Mouse (Mus musculus) midbrain, embryonic 16.5 days (tissue): ENCODE measurements around the gene Btbd7. TPM values are rescaled to one million over a fixed set of nuclear protein-coding genes. Genes with fewer than 3 reads are reported as not detected.

Experiments used
- ATAC-seq: fragments of 200-750 bp; cut with Nextera tagmentation; 2 replicates; pipeline ENCODE4 v1.8.0; 2017; ENCODE audit warnings: moderate TSS enrichment
- H3K27ac ChIP-seq: fragments of 300-500 bp; sonication (generic); 2 replicates; pipeline ENCODE4 v1.5.1; 2014; ENCODE audit warnings: mild to moderate bottlenecking, low read length, mixed read lengths
- H3K27me3 ChIP-seq: fragments of 300-500 bp; sonication (generic); 2 replicates; pipeline ENCODE4 v1.6.1; 2014; ENCODE audit warnings: low read depth, low read length, mixed read lengths; ENCODE audit not compliant: control insufficient read depth, insufficient read depth
- H3K36me3 ChIP-seq: fragments of 300-500 bp; sonication (generic); 2 replicates; pipeline ENCODE4 v1.6.1; 2014; ENCODE audit warnings: mild to moderate bottlenecking, low read length, moderate library complexity, mixed read lengths; ENCODE audit not compliant: control insufficient read depth, insufficient read depth
- H3K4me1 ChIP-seq: fragments of 300-500 bp; sonication (generic); 2 replicates; pipeline ENCODE4 v1.6.1; 2014; ENCODE audit warnings: mild to moderate bottlenecking, low read length, mixed read lengths; ENCODE audit not compliant: control insufficient read depth, insufficient read depth
- H3K4me2 ChIP-seq: fragments of 300-500 bp; sonication (generic); 2 replicates; pipeline ENCODE4 v1.6.1; 2014; ENCODE audit warnings: mild to moderate bottlenecking, low read length, mixed read lengths
- H3K4me3 ChIP-seq: fragments of 300-500 bp; sonication (generic); 2 replicates; pipeline ENCODE4 v1.5.1; 2014; ENCODE audit warnings: low read depth, mild to moderate bottlenecking, low read length, moderate library complexity, mixed read lengths
- H3K9ac ChIP-seq: fragments of 300-500 bp; sonication (generic); 2 replicates; pipeline ENCODE4 v1.6.1; 2014; ENCODE audit warnings: low read depth, low read length, mixed read lengths
- H3K9me3 ChIP-seq: fragments of 300-500 bp; sonication (generic); replicated peaks from 2 replicates; pipeline ENCODE4 v1.6.1; 2014; ENCODE audit warnings: mild to moderate bottlenecking, low read length, mixed read lengths; ENCODE audit not compliant: control insufficient read depth, poor library complexity, severe bottlenecking
- WGBS: fragments of 180-500 bp; shearing (Covaris S2); extraction: QIAGEN DNeasy Blood & Tissue Kit; methylation state at CpG from one replicate; pipeline ENCODE4 v1.1.7; 2014; 5-methylcytosine and 5-hydroxymethylcytosine counted together
- polyA plus RNA-seq: library from polyadenylated mRNA; unstranded; fragments of >200 nt; fragmentation: Nextera tagmentation; extraction: Ambion mirVana; gene quantifications from 2 replicates; pipeline ENCODE4 v1.2.1, GENCODE M21; 2015

Gene Btbd7
- polyA plus RNA-seq, 1 experiment from 2014 or later = 11.2 TPM

DNA sequence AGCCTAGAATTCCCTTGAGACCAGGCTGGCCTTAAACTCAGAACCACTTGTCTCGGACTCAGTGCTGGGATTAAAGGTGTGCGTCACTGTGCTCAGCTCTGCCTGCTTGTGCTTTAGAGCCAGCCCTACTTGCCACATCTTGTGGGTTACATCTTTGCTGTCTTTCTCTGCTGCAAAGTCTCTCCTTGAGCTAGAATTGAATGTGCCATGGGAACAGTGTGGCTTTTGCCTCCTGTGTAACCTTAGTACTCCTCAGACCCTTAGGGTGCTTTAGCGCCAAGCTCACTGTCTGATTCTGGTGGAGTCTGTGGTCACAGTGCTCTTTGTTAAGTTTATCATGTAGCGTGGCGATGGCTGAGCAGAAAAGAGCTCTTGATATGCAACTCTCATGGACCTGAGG is 105.6 kb downstream of the Btbd7 start:
- WGBS = 98% methylated on average over 5 of the region's 5 CpGs
- no peak for ATAC-seq
- no peaks in the 10 kb centered on the region for H3K9me3 ChIP-seq
- no peak overlapping the region for H3K4me3 ChIP-seq
- H3K36me3 ChIP-seq = peaks cover 46% of the 10 kb centered on the region
- no peak overlapping the region for H3K9ac ChIP-seq
- no peaks in the 10 kb centered on the region for H3K4me1 ChIP-seq
- H3K4me2 ChIP-seq = no peak overlapping the region
- H3K27ac ChIP-seq = no peak overlapping the region
- H3K27me3 ChIP-seq = no peaks in the 10 kb centered on the region

DNA sequence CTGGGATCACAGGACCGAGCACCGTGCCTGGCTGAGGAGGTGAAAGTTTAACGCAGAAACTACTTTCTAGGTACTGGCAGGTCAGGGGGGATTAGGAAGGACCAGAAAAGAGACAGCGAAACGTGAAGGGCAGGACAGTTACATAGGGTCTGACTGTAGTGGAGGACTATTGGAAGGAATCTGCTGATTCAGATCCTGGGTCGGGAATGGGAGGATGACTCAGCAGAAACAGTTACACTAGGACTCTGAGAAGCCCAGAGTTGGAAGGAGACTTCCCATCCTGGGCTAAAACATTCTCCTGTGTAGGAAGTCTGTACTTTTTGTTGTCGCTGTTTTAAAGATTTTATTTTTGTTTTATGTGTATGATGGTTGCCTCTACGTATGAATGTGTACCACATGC is 106.7 kb downstream of the Btbd7 start:
- Histone ChIP-seq H3K36me3 (peaks cover 52% of the 10 kb centered on the region), H3K9ac (no peak overlapping the region), H3K9me3 (no peaks in the 10 kb centered on the region), H3K4me2 (no peak overlapping the region), H3K27me3 (no peaks in the 10 kb centered on the region), H3K27ac (no peak overlapping the region), H3K4me1 (no peaks in the 10 kb centered on the region), H3K4me3 (no peak overlapping the region)
- WGBS = 95% methylated on average over 8 of the region's 8 CpGs
- ATAC-seq = no peak

DNA sequence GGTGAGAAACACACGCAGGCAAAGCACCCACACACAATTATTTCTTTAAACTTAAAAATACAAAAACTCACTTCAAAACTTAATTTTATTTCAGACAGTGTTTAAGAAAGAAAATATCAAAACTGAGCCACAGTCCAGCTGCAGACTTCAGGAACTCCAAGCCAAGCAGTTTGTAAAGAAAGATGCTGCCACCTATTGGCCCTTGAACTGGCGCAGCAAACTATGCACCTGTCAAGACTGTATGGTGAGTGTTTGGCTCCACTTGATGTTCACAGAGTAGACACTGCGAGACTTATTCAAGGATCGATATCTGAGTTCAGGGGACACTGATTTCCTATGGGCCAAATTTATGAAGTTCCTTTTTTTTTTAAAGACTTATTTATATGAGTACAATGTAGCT is 109.3 kb downstream of the Btbd7 start:
- WGBS = 98% methylated on average over 4 of the region's 4 CpGs

DNA sequence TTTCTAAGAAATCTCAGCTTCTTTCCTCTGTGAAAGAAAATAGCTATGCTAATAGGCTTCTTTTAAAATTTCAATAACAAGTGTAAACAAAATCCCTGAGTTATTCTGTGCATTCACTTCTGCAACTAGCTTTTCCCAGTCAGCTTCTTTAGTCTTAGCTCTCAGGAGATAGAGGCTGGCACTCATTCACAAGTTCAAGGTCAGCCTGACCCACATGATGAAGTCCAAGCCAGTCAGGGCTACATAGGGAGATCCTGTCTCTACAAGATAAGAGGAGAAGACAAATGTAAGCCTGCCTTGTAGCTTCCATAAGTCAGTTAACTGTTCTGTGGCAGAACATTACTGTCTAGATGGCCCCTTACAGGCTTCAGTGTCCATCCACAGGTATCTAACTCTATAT is 114.6 kb downstream of the Btbd7 start:
- Histone ChIP-seq H3K4me1 (peaks cover 6% of the 10 kb centered on the region), H3K27ac (no peak overlapping the region), H3K4me2 (no peak overlapping the region), H3K27me3 (no peaks in the 10 kb centered on the region), H3K4me3 (no peak overlapping the region), H3K9me3 (no peaks in the 10 kb centered on the region), H3K36me3 (peaks cover 20% of the 10 kb centered on the region), H3K9ac (no peak overlapping the region)
- ATAC-seq = no peak

More for the DNA sequence above, 109.3 kb downstream of the Btbd7 start:
- Histone ChIP-seq H3K4me3 (no peak overlapping the region), H3K27me3 (no peaks in the 10 kb centered on the region), H3K36me3 (peaks cover 50% of the 10 kb centered on the region), H3K9me3 (no peaks in the 10 kb centered on the region), H3K4me1 (no peaks in the 10 kb centered on the region), H3K9ac (no peak overlapping the region), H3K4me2 (no peak overlapping the region), H3K27ac (no peak overlapping the region)
- no peak for ATAC-seq

DNA sequence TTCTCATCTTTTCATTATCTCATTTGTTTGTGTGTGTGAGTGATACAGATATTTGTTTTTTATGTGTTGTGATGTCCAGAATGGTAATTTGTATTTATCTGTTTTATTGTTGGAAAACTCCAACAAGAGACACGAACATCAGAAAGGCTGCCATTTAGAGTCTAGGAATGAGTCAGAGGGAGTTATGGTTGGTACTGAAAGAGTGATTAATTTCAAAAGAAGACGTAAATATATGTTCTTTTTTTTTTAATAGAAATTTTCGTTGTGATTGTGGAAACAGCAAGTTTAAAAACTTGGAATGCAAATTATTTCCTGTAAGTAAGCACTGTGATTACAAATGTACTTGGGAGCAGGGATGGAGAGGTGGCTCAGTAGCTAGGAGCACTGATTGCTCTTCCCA is 116.6 kb downstream of the Btbd7 start:
- Histone ChIP-seq H3K9ac (no peak overlapping the region), H3K27ac (no peak overlapping the region), H3K27me3 (no peaks in the 10 kb centered on the region), H3K9me3 (no peaks in the 10 kb centered on the region), H3K4me2 (no peak overlapping the region), H3K4me1 (peaks cover 11% of the 10 kb centered on the region), H3K36me3 (peaks cover 6% of the 10 kb centered on the region; the same call in 1 of the 2 replicates), H3K4me3 (no peak overlapping the region)
- no peak for ATAC-seq
- WGBS = 93% methylated on average over 3 of the region's 3 CpGs

DNA sequence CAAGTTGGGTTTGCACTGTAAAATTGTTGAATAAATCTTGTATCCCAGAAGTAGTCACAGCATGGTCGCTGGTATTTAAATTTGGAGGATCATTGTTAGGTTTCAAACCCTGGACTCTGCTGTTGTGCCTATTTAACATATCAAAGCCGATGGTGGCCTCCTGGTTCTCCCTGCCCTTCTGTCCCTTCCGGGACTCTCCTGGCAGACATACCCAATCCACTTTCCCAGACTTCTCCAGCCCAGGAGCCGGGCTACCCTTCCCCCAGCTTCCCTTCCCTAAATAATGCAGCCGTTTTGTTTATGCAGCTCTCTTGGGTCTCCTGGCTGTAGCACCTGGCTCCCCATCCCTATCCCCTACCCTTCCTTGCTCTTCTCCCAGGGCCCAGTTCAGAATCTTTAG is 119.3 kb downstream of the Btbd7 start:
- ATAC-seq = no peak
- WGBS = 0% methylated on average over 5 of the region's 5 CpGs
- Histone ChIP-seq H3K4me3 (peak overlapping the region; percentile 88), H3K27me3 (no peaks in the 10 kb centered on the region), H3K9ac (peak overlapping the region; percentile 87), H3K4me1 (peaks cover 20% of the 10 kb centered on the region), H3K36me3 (no peaks in the 10 kb centered on the region), H3K9me3 (no peaks in the 10 kb centered on the region), H3K4me2 (peak overlapping the region; percentile 91), H3K27ac (no peak overlapping the region)

DNA sequence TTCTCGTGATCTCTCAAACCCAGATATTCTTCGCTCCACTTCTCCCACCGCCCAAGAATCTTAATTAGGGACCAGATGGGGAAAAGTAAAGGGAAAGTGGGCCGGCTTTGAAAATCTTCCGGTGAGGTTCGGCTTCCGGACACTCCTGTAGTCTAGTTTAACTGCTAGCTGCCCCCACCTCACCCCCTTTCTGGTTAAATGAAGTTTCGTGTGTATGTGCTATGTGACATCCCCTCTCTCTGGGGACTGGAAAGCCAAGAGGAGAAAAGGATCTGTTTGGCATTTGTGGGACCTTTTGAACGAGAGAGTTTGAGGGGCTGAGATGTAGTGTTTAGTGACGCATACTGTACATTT is 119.9 kb downstream of the Btbd7 start, which contains the start of gene Gm20604:
TSS of gene Gm20604 (minus strand) at position 270 of the 354 bp plus-strand sequence.
- H3K4me2 ChIP-seq = peak within 1 kb of the TSS; percentile 91

DNA sequence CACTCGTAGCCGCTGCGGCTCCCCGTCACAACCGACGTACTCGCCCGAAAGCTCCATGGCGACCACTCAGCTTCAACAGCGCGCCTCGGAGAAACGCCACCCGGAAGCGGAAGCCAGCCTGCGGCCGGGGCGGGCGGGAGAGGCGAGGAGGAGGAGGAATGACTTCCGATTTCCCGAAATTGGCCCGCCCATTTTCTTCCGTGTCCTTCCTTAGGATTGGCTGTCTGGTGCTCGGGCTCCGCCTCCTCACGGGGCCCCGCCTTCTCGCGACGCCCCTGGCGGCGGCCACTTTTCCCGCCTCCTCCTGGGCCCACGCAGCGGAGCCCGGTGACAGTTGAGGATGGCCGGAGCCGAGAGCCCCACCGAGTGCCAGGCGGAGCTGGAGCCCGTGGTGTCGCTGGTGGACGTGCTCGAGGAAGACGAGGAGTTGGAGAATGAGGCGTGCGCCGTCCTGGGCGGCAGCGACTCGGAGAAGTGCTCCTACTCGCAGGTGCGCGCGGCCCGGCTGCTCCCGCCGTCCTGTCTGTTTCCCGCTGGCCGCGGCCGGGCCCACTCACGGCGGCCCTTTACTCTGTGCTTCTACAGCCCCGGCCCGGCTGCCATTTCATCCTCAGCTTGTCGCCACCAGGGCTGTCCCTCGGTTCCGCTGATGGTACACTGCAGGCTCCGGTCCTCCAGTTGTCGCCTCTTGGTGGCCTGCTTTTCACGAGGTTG is 120.4 kb downstream of the Btbd7 start, which contains the start of the genes Gm28051, Gon7 and Ubr7:
TSS of gene Gm28051 (minus strand) at position 77 of the 714 bp plus-strand sequence.
TSS of gene Gon7 (minus strand) at position 115 of the 714 bp plus-strand sequence.
TSS of gene Ubr7 (plus strand) at position 279 of the 714 bp plus-strand sequence.
- under 1% methylated on average over 73 of the region's 73 CpGs for WGBS
- Histone ChIP-seq H3K27ac (peak within 1 kb of the TSS; percentile 92), H3K4me2 (peak within 1 kb of the TSS; percentile 91), H3K9me3 (no peaks in the 10 kb centered on the region), H3K36me3 (no peaks in the 10 kb centered on the region), H3K4me1 (peaks cover 20% of the 10 kb centered on the region), H3K27me3 (no peaks in the 10 kb centered on the region), H3K9ac (peak within 1 kb of the TSS; percentile 87), H3K4me3 (peak within 1 kb of the TSS; percentile 88)
- ATAC-seq = peak; percentile 98

More for the DNA sequence above, 119.9 kb downstream of the Btbd7 start, which contains the start of gene Gm20604:
- no peaks in the 10 kb centered on the region for H3K9me3 ChIP-seq
- H3K4me3 ChIP-seq = peak within 1 kb of the TSS; percentile 88
- peaks cover 20% of the 10 kb centered on the region for H3K4me1 ChIP-seq
- peak within 1 kb of the TSS; percentile 87 for H3K9ac ChIP-seq
- under 1% methylated on average over 10 of the region's 10 CpGs for WGBS
- peak within 1 kb of the TSS; percentile 92 for H3K27ac ChIP-seq
- no peaks in the 10 kb centered on the region for H3K36me3 ChIP-seq
- no peak for ATAC-seq
- no peaks in the 10 kb centered on the region for H3K27me3 ChIP-seq

DNA sequence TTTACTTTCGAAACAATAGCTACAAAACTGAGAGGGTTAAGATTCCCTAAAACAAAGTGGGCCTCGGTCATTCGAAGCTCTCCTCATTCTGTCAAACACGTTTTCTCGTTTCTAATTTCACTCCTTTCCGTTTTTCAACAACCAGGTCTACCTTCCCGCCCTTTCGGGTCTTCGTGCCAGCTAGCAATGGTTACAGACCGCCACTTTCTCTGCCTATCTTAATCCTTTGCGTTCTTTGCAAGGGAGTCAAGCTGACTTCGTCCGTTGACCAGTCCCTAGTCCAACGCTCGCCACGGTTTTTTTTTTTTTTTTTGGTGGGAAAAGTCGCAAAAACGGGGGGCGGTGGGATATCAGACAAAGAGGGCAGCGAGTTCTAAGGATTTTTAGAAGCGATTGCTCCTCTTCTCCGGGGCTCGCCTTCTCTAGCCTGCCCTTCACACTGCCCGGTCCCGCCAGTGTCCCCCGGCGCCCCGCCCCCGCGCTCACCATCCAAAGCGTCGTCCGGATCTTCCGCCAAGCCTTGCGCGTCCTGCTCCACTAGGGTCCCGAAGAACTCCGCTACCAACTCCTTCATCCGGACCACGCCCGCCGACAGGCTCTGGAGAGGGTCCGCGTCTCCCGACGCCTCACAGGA is 121.1 kb downstream of the Btbd7 start:
- Histone ChIP-seq H3K9ac (peak overlapping the region; percentile 74), H3K27me3 (no peaks in the 10 kb centered on the region), H3K4me3 (peak overlapping the region; percentile 88), H3K36me3 (no peaks in the 10 kb centered on the region), H3K4me2 (peak overlapping the region; percentile 64), H3K4me1 (peaks cover 20% of the 10 kb centered on the region), H3K27ac (peak overlapping the region; percentile 92), H3K9me3 (no peaks in the 10 kb centered on the region)
- 1% methylated on average over 46 of the region's 46 CpGs for WGBS
- ATAC-seq = peak; percentile 0; the same call in 1 of the 2 replicates
